Mouse (Mus musculus) heart, embryonic 10.5 days (tissue): ENCODE data around the gene Ostf1. TPM values are rescaled to one million over a fixed set of nuclear protein-coding genes. Genes with fewer than 3 reads are reported as not detected.
"Not testable (repeated sequence)": the region's sequence is repeated elsewhere in the genome, so short reads cannot be mapped to it uniquely, and the experiment has no call there.

Source experiments
- DNase-seq: peaks from one replicate; pipeline ENCODE4 v3.0.0-alpha.2; 2017; ENCODE audit warnings: low spot score
- H3K27ac ChIP-seq: fragments of 300-500 bp; sonication (generic); 2 replicates; pipeline ENCODE4 v1.5.1; 2016; ENCODE audit warnings: mild to moderate bottlenecking
- H3K27me3 ChIP-seq: fragments of 300-500 bp; sonication (generic); 2 replicates; pipeline ENCODE4 v1.6.1; 2016; ENCODE audit warnings: mild to moderate bottlenecking; ENCODE audit not compliant: poor library complexity, insufficient read depth, severe bottlenecking
- H3K36me3 ChIP-seq: fragments of 300-500 bp; sonication (generic); 2 replicates; pipeline ENCODE4 v1.6.1; 2016; ENCODE audit warnings: mild to moderate bottlenecking, moderate library complexity
- H3K4me1 ChIP-seq: fragments of 300-500 bp; sonication (generic); 2 replicates; pipeline ENCODE4 v1.6.1; 2016; ENCODE audit warnings: mild to moderate bottlenecking
- H3K4me3 ChIP-seq: fragments of 300-500 bp; sonication (generic); 2 replicates; pipeline ENCODE4 v1.5.1; 2016; ENCODE audit warnings: mild to moderate bottlenecking, moderate library complexity
- H3K9me3 ChIP-seq: fragments of 300-500 bp; sonication (generic); 2 replicates; pipeline ENCODE4 v1.6.1; 2016; ENCODE audit warnings: mild to moderate bottlenecking, moderate library complexity
- WGBS: fragments of 180-500 bp; shearing (Covaris S2); methylation state at CpG from one replicate; pipeline ENCODE4 v1.1.7; 2016; 5-methylcytosine and 5-hydroxymethylcytosine counted together
- polyA plus RNA-seq: library from polyadenylated mRNA; unstranded; fragments of >200 nt; fragmentation: Nextera tagmentation; extraction: Ambion mirVana; gene quantifications from 2 replicates; pipeline ENCODE4 v1.2.1, GENCODE M21; 2016

The Ostf1 gene
- polyA plus RNA-seq, 1 experiment from 2014 or later = 58.0 TPM

- H3K4me3 ChIP-seq = no peak overlapping the region
- no peaks in the 10 kb centered on the region for H3K9me3 ChIP-seq
- DNase-seq = no peak
- H3K36me3 ChIP-seq = peaks cover 4% of the 10 kb centered on the region; the same call in 1 of the 2 replicates
- H3K27me3 ChIP-seq = no peaks in the 10 kb centered on the region
- 85% methylated on average over 5 of the region's 5 CpGs for WGBS
- no peak overlapping the region for H3K27ac ChIP-seq
- H3K4me1 ChIP-seq = peaks cover 4% of the 10 kb centered on the region
Observed at GRCm38 (mm10) chr19:18590234-18590633, 41.4 kb downstream of the Ostf1 start.

- no peak for DNase-seq
- no peaks in the 10 kb centered on the region for H3K9me3 ChIP-seq
- H3K4me3 ChIP-seq = no peak overlapping the region
- H3K27ac ChIP-seq = no peak overlapping the region
- no peaks in the 10 kb centered on the region for H3K27me3 ChIP-seq
- H3K4me1 ChIP-seq = peaks cover 4% of the 10 kb centered on the region
- H3K36me3 ChIP-seq = peaks cover 9% of the 10 kb centered on the region; the same call in 1 of the 2 replicates
- WGBS = 87% methylated on average over 8 of the region's 8 CpGs
Observed at GRCm38 (mm10) chr19:18589276-18589675, 42.3 kb downstream of the Ostf1 start.

- H3K9me3 ChIP-seq, H3K4me3 ChIP-seq, H3K4me1 ChIP-seq, DNase-seq, H3K27ac ChIP-seq, H3K36me3 ChIP-seq, H3K27me3 ChIP-seq: not testable (repeated sequence)
- WGBS = 94% methylated on average over 10 of the region's 10 CpGs
Observed at GRCm38 (mm10) chr19:18588801-18589200, 42.8 kb downstream of the Ostf1 start.

- no peak overlapping the region for H3K4me3 ChIP-seq
- peaks cover 9% of the 10 kb centered on the region; the same call in 1 of the 2 replicates for H3K36me3 ChIP-seq
- H3K9me3 ChIP-seq = no peaks in the 10 kb centered on the region
- 88% methylated on average over 1 of the region's 1 CpGs for WGBS
- no peak for DNase-seq
- H3K27ac ChIP-seq = no peak overlapping the region
- H3K4me1 ChIP-seq = peaks cover 4% of the 10 kb centered on the region
- no peaks in the 10 kb centered on the region for H3K27me3 ChIP-seq
Observed at GRCm38 (mm10) chr19:18588243-18588642, 43.4 kb downstream of the Ostf1 start.

DNA sequence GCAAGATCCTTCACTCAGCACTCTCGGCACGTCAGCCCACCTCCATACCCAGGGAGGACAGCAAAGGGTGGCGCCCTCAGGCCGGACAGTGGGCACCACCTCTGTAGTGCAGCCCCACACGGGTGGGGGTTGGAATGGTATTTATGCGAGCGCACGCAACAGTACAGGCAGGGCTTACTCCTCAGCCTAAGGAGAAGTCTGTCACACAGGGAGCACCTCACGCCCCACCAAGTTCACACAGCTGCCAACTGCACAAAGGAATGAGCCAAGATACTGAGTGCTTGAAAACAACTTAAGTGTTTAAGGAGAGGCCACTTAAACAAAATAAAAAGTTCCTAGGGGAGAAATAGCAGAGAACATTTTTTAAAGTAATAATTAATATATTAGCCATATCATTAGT, 44.5 kb downstream of the Ostf1 start:
- Histone ChIP-seq H3K27me3 (no peaks in the 10 kb centered on the region), H3K27ac (no peak overlapping the region), H3K36me3 (peaks cover 9% of the 10 kb centered on the region; the same call in 1 of the 2 replicates), H3K4me3 (no peak overlapping the region), H3K9me3 (no peaks in the 10 kb centered on the region), H3K4me1 (peaks cover 4% of the 10 kb centered on the region)
- 86% methylated on average over 9 of the region's 9 CpGs for WGBS
- no peak for DNase-seq

- H3K36me3 ChIP-seq = peaks cover 9% of the 10 kb centered on the region; the same call in 1 of the 2 replicates
- no peak for DNase-seq
- no peaks in the 10 kb centered on the region for H3K4me1 ChIP-seq
- H3K27me3 ChIP-seq = no peaks in the 10 kb centered on the region
- H3K4me3 ChIP-seq = no peak overlapping the region
- H3K27ac ChIP-seq = no peak overlapping the region
- 88% methylated on average over 7 of the region's 7 CpGs for WGBS
- no peaks in the 10 kb centered on the region for H3K9me3 ChIP-seq
Observed at GRCm38 (mm10) chr19:18584621-18585020, 47.0 kb downstream of the Ostf1 start.

DNA sequence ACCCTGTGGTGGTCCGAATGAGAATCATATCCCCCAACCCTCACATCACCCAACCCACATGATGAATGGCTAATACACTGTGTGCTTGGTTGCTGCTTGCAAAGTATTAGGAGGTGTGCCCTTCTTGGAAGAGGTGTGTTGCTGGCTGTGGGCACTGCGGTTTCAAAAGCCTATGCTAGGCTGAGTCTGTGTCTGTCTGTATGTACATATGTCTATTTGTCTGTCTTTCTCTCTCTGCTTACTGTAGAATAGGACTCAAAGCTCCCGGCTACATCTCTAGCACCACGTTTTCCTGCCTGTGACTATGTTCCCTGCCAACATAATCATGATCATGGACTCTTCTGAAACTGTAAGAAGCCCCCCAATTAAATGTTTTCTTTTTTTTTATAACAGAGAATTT, 47.9 kb downstream of the Ostf1 start:
- Histone ChIP-seq H3K4me3 (no peak overlapping the region), H3K9me3 (no peaks in the 10 kb centered on the region), H3K27me3 (no peaks in the 10 kb centered on the region), H3K4me1 (no peaks in the 10 kb centered on the region), H3K36me3 (peaks cover 5% of the 10 kb centered on the region; the same call in 1 of the 2 replicates), H3K27ac (no peak overlapping the region)
- 88% methylated on average over 4 of the region's 4 CpGs for WGBS
- DNase-seq = no peak

DNA sequence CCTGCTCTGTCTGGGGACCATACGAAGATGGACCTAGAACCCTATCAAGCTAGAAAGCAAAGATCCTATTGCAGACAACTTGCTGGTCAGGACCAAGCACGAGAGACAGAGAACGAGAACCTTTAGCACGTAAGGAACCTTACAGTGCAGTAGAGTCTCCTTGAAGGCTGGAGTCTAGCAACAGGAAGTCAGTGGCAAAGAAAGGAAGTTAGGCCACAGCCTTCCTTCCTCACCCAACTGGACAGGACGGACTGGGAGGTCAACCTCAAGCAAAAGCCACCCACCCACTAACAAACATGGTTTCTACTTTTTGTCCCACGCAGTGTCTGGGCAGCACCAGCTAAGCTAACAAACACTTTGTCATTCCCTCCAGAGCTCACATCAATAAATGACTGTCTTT, 48.7 kb downstream of the Ostf1 start:
- no peaks in the 10 kb centered on the region for H3K9me3 ChIP-seq
- no peak for DNase-seq
- H3K36me3 ChIP-seq = peaks cover 5% of the 10 kb centered on the region; the same call in 1 of the 2 replicates
- no peaks in the 10 kb centered on the region for H3K27me3 ChIP-seq
- H3K4me1 ChIP-seq = no peaks in the 10 kb centered on the region; the same call in 1 of the 2 replicates
- H3K27ac ChIP-seq = no peak overlapping the region
- 84% methylated on average over 6 of the region's 6 CpGs for WGBS
- no peak overlapping the region for H3K4me3 ChIP-seq

GRCm38 (mm10) chr19:18582226-18582625, 49.4 kb downstream of the Ostf1 start:
- no peaks in the 10 kb centered on the region for H3K9me3 ChIP-seq
- H3K27me3 ChIP-seq = no peaks in the 10 kb centered on the region
- WGBS = 91% methylated on average over 9 of the region's 9 CpGs
- H3K36me3 ChIP-seq = peaks cover 5% of the 10 kb centered on the region; the same call in 1 of the 2 replicates
- no peak for DNase-seq
- no peak overlapping the region for H3K27ac ChIP-seq
- no peaks in the 10 kb centered on the region; the same call in 1 of the 2 replicates for H3K4me1 ChIP-seq
- H3K4me3 ChIP-seq = no peak overlapping the region

DNA sequence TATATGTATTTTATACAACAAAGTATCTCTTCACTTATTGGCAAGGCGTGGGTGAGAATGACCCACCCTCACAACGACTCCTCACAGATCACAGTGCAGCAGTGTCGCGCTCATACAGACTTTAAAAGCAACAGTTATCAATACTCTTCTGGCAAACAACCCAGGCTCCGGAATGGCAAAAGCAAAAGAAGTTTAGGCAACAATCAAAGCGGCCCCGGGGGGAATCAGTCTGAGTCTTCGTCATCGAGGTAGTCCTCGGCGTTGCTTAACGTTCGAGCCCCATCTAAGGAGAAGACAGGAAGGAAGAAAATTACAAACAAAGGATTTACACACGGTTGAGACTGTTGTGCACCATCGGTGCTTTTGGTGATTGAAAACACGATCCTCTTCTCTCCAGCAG, 50.6 kb downstream of the Ostf1 start:
- no peak overlapping the region for H3K27ac ChIP-seq
- no peak overlapping the region for H3K4me3 ChIP-seq
- no peaks in the 10 kb centered on the region for H3K9me3 ChIP-seq
- 92% methylated on average over 16 of the region's 16 CpGs for WGBS
- DNase-seq = no peak
- no peaks in the 10 kb centered on the region; the same call in 1 of the 2 replicates for H3K4me1 ChIP-seq
- no peaks in the 10 kb centered on the region for H3K27me3 ChIP-seq
- peaks cover 5% of the 10 kb centered on the region; the same call in 1 of the 2 replicates for H3K36me3 ChIP-seq

DNA sequence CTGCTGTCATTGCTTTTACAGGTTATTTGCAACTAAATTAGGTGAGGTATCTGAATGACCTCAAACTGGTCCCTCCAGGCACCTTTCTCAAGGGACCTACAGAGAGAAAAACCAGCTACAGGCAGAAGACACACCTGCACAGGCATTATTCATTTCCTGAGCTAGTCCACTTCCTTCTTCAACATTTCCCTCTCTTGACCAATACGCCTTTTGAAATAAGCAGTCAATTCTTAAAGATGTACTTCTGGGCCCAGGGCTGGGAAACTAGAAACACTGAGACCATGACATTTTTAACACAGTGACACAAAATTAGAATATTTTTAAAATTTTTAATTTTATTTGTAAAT, 52.6 kb downstream of the Ostf1 start:
- WGBS = 93% methylated on average over 1 of the region's 1 CpGs
- Histone ChIP-seq H3K4me3 (no peak overlapping the region), H3K4me1 (peaks cover 6% of the 10 kb centered on the region; the same call in 1 of the 2 replicates), H3K36me3 (no peaks in the 10 kb centered on the region), H3K27me3 (no peaks in the 10 kb centered on the region), H3K9me3 (no peaks in the 10 kb centered on the region), H3K27ac (no peak overlapping the region)
- DNase-seq = no peak

GRCm38 (mm10) chr19:18578216-18579011, 53.2 kb downstream of the Ostf1 start:
- H3K27ac ChIP-seq = no peak overlapping the region
- no peaks in the 10 kb centered on the region for H3K36me3 ChIP-seq
- 71% methylated on average over 17 of the region's 17 CpGs for WGBS
- no peak overlapping the region for H3K4me3 ChIP-seq
- H3K9me3 ChIP-seq = no peaks in the 10 kb centered on the region
- no peak for DNase-seq
- H3K4me1 ChIP-seq = peaks cover 11% of the 10 kb centered on the region; the same call in 1 of the 2 replicates
- H3K27me3 ChIP-seq = no peaks in the 10 kb centered on the region

GRCm38 (mm10) chr19:18577348-18577747, 54.3 kb downstream of the Ostf1 start:
- Histone ChIP-seq H3K4me3 (no peak overlapping the region), H3K36me3 (no peaks in the 10 kb centered on the region), H3K27ac (no peak overlapping the region), H3K9me3 (no peaks in the 10 kb centered on the region), H3K27me3 (no peaks in the 10 kb centered on the region), H3K4me1 (peaks cover 13% of the 10 kb centered on the region; the same call in 1 of the 2 replicates)
- no peak for DNase-seq
- 80% methylated on average over 5 of the region's 5 CpGs for WGBS
